Mouse (Mus musculus) gastrocnemius, adult 18-20 months (tissue): Measurements from ENCODE around the gene Coq8a. TPM values are rescaled to one million over a fixed set of nuclear protein-coding genes. Genes with fewer than 3 reads are reported as not detected.

Experiments used
- DNase-seq: peaks from one replicate; pipeline ENCODE4 v3.0.0; 2021; ENCODE audit warnings: low spot score
- long read RNA-seq, 2 experiments: library from polyadenylated mRNA; stranded (forward); transcript quantifications; one replicate each; pipeline ENCODE4 v2.0.0; 2021
- total RNA-seq, 2 experiments: library from RNA; stranded (reverse); gene quantifications; 2 replicates each; pipeline ENCODE4 v1.2.3; 2021

Coq8a gene
- total RNA-seq = 1,000 to 10,000 TPM; 1,142 to 1,473 TPM
- long read RNA-seq, experiment 1, full-length matches to known transcripts = 661 of 773 reads
- long read RNA-seq, experiment 1, partial matches to known transcripts = 65 of 773 reads
- long read RNA-seq, experiment 1, other reads (novel, unspliced or antisense) = 47 of 773 reads
- long read RNA-seq, experiment 2, full-length matches to known transcripts = 599 of 708 reads
- long read RNA-seq, experiment 2, partial matches to known transcripts = 64 of 708 reads
- long read RNA-seq, experiment 2, other reads (novel, unspliced or antisense) = 45 of 708 reads

DNA sequence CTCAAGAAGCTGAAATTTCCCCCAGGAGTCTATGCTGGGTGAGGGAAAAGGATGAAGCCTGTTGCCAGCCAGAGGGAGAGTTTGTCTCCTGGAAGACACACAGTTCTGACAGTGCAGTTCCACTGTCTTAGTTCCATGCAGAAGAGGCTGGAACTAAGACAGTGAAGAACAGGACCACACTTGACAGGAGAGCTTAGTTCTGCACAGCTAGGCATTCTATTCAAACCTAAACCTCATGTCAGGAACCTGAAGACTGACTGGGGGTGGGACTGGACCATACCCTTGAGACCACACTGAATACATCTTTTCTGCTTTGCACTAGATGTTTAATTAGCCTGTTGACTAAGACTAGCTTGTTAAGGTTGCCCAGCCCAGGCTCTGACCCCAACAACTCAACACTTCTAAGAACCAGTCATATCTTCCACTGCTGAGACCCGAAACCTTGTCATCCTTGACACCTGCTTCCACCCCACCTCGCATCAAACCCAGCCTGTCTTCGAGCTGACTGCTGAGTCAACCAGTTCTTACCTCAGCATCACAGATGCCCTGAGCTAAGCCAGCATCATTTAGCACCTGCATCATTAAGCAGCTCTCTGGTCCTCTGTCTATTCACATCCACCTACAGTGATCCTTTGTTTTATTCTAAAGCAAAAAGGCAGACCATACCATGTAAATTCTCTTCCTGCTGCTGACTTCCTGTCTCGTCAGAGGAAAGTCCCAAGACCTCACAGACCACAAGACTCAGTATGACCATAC, at the start of gene Coq8a:
TSS of gene Coq8a (minus strand) at position 644 of the 756 bp plus-strand sequence.
- no peak for DNase-seq

DNA sequence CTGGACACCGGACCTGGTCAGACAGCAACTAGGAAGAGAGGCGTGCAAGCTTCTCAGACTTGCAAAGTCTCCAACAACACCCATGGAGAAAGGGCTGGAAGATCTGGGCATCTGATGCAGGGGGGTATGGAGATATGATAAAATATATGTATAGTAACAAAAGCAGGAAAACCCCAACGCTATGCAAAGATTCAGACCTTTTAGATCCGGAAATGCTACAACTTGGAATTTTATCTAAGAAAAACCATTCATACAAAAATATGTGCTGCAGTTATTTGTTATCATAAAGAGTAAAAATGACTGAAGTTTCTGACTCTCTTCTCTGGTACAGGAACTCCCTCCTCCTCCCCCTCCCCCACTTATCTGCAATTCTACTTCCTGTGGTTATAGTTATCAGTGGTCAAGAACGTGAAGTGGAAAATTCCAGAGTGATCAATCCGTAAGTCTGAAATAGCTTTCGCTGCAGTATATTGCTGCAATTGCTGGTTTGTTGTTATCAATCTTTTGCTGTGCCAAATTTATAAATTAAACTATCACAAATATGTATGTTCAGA, 49.3 kb upstream of the Coq8a start:
- no peak for DNase-seq

DNA sequence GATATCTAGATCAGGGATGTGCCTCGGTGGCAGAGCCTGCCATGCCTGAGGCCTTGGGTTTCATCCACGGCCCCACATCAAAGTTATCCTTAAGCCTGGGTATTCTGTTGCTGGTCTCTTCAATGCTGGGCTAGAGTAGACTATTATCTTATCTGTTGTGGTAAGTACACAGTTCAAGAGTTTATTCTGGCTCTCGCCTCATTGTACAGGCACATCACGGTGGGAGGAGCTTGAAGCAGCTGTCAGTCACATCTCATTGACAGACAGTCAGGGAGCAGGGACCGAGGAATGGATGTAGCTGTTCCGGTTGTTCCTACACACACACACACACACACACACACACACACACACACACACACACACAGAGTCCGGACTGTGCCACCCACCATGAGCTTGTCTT, 48.5 kb upstream of the Coq8a start:
- DNase-seq = no peak

DNA sequence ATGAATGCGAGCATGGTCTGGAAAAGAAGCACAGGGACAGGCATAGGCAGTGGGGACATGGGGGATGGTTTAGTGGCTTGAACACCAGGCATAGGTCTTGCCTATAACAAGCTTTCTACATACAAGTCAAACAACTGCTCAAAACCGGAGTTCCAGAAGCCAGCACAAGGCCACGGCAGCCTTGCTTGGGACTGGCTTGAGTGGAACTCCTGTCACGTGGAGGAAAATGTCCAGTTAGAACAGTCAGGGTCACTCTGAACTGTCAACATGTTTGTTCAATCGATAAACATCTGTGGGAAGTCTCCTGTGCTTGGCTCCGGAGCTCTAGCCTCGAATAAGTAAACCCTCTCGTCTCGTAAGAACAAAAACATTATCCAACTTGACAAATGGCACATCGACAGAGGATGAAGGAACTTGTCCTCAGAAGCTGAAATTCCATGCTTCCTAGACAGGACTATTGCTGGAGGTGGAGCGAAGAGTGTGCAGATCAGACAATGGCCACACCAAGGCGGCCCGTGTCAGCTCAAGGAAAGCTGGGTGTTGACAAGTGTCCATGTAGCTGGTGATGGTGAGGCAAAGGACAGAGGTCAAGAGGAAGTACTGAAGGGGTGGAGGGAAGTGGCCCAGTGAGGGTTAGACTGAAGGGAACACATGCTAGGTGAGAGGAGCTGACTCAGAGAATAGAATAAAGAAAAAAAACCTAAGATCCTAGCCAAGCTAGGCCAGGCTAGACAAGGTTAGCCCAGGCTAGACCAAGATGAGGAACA, 46.5 kb upstream of the Coq8a start:
- DNase-seq = no peak

DNA sequence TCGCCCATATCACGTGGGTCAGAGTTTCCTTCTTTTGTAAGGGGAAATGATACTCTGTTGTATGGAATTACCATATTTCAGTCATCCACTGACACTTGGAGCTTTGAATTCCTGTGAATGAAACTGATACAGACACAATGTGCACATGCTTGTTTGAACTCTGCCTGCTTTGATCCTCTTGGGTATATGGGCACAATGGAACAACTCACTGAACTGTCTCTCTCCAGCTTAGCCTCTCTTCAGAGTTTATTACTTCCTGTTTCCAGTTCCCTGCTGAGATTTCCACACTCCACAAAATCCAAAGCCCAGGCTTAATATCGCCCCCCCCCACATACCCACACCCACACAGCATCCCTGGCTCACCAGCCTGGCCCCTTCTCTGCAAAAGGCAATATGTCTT, 32.3 kb upstream of the Coq8a start:
- no peak for DNase-seq

DNA sequence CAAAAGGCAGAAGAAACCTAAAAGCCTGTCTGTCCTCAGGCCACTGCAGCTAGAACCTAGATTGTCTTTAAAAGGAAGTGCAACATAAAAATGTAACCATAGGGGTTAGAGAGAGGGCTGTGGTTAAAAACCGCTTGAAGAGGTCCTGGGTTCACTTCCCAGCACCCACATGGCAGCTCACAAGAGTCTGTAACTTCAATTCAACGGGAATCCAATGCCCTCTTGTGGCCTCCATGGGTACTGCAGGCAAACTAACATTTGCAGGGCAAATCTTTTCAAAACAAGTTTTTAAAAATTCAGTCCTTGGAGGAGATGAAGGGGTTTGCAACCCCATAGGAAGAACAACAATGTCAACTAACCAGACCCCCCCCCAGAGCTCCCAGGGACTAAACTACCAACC, 31.2 kb upstream of the Coq8a start:
- DNase-seq = no peak

DNA sequence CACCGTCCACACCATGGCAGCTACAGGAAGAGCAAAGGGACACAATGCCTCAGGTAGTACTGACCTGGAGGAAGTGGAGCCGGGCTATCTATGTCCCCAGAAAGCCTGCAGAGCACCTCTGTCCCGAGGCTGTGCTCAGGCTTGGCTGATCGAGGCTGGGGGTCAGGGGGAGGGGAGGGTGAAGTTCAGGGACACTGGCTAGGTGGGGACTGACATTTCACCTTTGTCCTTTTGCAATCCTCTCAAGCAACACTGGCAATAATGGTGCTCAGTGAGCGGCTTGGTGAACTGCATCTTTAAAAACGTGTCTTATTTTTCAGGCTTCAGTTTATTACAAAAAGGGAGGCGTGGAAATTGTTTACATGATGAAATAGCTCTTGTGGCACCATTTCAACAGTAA, 30.5 kb upstream of the Coq8a start:
- DNase-seq = no peak

DNA sequence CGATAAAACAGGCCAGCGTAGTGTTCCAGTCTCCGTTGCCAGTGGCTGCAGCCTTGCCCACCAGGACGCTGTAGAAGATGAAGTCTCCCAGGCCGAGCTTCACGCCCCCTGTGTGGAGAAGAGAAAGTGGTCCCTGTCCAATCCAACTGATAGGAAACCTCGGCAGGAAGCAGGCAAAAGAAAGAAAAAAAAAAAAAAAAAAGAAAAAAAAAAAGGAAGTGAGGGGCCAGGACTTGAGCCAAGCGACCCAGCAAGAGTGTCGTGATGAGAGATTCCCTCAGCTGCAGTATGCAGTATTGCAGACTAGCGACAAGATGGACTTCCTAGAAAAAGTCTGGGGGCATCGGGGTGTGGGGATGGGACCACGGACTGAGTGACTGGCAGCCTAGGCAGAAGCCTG, 29.5 kb upstream of the Coq8a start:
- no peak for DNase-seq

DNA sequence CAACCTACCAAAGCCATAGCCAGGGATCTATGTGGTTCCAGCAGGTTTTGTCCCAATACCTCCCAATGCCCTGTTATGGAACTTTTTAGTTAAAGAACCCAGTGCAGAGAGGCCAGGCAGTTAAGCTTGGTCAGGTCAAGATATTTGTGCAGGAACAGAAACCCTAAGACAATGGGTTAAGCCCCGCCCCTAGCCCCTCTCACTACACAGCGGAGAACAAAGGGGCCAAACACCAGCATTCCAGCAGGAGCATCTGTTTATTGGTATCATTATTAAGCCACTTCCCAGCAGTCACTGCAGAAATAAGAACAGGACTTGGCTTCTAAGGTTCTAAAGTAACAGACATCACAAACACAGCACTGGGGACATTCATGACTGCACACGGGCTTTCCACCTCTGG, 27.4 kb upstream of the Coq8a start:
- no peak for DNase-seq

DNA sequence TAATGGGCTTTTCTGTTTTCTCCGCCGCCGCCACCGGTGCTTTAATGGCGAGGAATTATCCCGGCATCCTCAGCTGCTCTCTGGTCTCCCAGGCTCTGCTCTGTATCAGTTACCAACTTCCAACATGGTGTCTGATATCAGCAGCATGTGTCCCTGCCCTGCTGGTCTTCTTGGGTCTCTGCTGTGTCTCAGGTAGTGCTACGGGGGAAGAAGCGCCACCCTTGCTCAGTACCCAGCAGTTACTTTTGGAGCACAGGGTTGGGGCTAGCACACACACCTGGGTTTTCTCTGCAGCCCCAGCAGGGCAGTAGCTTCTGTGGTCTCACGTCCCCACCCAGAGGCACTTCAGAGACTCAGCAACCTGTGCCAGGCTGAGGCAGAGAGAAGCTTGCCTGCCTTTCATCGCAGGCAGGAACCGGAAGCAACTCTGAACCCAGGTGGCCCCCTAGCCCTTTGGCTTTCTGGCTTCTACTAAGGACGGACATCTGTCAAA, 26.9 kb upstream of the Coq8a start:
- DNase-seq = no peak

DNA sequence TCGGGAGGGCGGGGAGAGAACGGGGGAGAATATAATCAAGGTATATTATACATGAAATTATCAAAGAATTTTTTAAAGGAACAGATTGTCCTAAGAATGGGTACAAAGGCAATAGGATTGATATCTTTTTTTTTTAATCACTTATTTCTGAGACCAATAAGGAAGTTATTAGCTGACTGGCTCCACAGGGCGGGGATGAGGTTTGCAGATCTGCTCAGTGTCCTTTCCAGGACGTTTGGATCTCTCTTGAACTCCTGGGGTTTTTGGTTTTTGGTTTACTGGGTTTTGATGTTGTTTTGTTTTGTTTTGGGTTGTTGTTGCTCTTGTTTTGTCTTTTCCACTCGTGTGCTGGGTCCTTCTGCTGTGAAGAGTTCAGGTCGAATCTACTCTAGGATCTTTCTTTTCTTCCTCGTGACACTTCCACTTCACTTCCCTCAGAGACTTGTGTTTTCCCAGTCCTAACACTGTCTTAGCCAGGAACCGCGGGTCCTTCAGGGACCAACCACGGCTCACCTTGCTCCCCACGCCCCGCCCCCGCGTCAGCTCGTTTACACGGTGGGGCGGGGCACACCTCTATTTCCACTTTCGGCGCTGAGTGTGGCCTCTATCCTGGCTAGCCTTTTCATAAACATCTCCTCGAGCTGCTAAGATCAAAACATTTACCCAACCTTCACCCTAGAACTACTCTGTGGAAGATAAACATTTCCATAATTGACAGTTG, 26.3 kb upstream of the Coq8a start:
- peak; percentile 52 for DNase-seq

DNA sequence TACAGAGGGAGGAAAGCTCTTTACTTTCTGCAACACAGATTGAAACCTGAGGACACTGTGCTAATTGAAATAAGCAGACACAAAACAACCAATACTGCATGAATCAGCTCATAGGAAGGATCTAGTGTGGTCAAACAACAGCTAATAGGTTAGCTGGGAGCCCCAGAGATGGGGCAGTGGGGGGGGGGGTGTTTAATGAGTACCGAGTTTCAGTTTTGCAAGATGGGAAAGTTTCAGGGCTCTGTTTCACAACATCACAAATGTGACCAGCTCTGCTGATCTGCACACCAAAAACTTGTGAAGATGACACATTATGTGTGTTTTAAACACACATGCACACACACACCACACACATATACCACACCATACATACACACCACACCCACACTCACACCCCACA, 22.6 kb upstream of the Coq8a start:
- no peak for DNase-seq

DNA sequence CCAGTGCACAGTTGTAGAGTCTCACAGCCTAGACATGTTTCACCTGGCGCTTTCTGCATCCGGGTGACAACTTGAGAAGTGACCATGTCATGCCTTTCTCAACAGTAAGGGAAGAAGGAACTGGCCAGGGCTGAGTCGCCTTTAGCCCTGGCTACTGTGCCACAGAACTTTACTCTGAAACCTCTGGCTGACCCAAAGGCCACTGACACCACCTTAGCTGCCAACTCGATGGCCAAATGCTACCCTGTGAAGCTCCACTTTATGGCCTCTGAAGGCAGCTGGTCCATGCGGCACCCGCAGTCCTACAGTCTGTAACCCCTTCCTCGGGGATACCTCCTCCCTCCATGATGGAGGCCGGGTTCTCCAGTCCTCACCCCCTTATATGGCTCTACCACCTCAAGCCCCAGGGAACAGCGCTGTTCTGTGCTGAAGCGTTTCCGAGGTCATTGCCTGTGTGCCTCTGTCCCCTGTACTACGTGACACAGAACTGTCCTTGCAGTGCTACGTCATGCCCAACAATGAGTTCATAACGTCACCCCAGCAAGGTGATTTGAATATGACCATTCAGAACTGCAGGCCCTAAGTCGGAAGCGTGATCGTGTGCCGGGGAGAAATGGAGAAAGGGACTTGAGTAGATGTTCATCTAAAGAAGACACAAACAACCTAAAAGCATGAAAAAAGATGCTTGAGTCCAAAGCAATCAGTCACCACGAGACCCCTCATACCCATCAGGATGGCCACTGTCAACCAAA, 21.6 kb upstream of the Coq8a start:
- peak; percentile 33 for DNase-seq

DNA sequence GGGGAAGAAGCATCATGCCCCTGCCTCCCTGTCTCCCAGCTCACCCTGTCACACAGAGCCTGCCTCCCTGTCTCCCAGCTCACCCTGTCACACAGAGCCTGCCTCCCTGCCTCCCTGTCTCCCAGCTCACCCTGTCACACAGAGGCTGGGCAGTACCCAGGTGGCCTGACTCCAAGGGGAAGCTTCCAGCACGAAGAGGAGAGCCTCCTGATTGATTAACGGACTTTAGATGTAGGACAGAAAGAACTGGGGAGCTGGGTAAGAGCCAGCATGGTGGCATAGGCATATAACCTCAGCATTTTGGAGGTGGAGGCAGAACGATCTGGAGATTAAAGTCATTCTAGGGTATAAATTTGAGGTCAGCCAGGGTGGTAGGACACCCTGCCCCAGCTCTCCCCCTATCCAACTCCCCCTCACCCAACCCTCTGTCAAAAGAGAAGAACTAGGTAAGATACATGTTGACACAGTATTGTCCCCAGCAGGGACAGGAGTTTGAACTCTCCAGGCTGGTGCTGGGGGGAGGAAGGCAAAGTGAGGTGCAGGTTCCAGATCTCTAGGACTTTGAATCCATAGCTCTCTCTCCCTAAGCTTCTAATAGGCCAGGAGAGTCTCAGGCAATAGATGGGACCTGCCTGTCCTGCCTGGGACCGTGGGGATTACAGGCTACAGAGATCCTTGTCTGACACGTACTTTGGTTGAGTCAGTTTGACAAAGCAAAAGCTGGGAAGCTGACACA, 17.3 kb upstream of the Coq8a start:
- DNase-seq = no peak

DNA sequence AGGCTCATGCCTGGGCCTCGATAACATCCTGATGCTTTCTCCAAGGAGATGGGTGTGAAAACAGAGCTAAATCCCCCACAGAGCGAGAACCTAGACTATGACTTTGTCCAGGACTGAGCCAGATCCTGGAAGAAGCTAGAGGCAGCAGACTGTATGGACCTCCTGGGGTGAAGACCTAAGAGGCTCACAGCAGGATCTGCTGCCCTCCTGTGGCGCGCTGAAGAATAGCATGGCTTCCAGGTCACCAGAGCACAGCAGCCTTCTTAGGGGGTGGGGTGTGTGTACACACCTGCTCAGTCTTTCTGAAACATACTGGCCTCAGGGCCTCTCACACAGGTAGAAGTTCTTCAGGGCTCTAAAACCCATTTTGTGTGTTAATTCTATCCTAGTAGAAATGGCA, 15.6 kb upstream of the Coq8a start:
- peak; percentile 72 for DNase-seq

DNA sequence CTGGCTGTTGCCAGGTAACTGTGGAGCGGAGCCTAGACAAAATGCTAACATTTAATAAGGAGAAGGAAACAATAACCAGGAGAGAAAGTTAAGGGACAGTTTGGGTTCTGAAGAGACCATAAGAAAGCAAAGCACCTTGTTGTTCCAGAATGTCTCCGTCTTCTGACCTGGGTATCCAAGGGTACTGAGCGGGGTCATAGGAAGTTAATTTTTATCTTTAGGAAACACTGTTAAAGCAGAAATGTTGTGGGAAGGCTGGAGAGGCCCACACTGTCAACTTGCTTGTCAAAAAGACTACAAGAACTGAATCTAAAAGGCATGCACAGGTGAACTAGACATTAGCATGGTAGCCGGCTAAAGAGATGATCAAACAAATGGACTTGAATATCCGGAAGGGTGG, 13.5 kb upstream of the Coq8a start:
- DNase-seq = no peak

DNA sequence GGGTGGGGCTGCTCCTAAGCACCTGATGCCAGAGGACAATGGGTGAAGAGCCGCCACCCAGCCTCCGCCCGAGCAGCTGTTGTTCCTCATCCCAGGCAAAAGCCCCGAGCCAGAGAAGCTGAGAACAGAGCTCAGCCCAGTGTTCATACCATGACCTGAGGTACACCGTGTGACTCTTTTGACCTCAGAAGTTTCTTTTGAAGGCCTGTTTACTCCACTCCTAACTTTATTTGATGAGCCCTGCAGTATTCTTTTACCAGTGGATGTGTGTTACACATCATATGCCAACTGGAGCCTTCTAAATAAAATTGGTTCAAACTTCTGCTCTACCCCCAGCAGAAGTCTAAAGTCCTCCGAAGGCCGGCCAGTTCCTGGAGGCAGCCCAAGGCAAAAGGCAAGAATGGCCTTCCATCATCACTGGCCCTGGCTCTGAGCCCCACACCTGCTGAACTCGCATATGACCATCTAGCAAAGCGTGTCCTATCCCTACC, 11.4 kb upstream of the Coq8a start:
- peak; percentile 70 for DNase-seq

DNA sequence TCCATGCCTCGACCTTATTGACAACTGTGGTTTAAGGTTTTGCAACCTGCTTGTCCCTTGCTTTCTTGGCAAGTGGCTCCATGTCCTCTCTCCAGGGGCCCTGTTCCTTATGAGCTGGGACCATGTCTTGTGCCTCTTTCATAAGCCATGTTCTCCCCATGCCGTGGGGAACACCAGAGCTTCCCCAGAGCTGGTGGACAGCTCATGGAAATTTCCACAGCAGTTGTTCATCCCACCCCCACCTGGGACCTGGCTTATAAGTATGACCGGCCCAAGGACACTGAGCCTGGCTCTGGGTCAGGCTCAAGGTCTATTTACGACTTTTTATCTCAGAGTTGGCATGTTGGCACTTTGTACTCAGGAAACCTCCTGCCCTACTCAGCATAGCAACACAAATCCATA, 10.6 kb upstream of the Coq8a start:
- peak; percentile 70 for DNase-seq

DNA sequence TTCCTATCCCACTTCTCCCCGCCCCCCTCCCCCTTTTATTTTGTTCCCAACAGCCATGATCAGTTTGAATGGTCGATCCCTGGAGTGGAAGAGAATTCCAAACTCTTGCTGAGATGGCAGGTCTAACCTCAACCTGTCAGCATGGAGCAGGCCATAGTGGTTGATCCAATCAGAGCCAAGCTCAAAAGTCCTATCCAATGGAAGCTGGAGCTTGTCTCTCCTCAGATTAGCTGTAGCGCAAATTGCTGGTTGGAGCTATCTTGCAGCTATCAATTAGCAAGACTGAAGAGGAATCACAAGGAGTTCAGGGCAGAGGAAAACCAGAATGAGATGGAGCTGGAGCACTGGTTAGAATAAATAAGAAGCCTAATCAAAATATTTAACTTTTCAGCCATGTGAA, 9.0 kb upstream of the Coq8a start:
- no peak for DNase-seq

DNA sequence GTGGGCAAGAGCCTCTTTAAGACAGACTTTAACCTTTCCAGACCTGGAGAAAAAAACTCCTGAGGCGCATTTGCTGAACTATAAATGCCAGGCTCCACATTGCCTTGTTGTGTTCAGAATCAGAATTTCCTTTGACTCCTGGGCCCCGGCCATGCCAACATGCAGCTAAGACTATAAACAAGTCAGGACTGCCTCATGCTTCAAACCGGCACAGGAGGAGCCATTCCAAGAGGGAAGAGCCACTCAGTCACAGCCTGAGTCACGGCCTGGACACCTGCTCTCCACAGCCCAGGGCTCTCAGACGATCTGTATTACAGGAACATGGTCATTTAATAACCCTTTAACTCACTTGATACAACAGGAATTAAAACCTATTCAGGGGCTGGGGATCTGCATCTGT, 1.3 kb upstream of the Coq8a start:
- DNase-seq = peak; percentile 61
